ENCODE assay signal across 8 mouse cellular contexts in genomic region chr15:81729241-81729791, GRCm38 (mm10). TPM values are rescaled to one million over a fixed set of nuclear protein-coding genes. Genes with fewer than 3 reads are reported as not detected.
DNase-seq lines count a peak whose midpoint lies in the region; ATAC-seq and TF ChIP-seq lines count a peak whose summit lies in the region.

No protein-coding gene starts in this region.

- no peaks in the 10 kb centered on the region for H3K36me3 ChIP-seq in forebrain, embryonic 16.5 days (ENCODE audit: control insufficient read depth, insufficient read depth)
- peaks cover 12% of the 10 kb centered on the region; the same call in 1 of the 2 replicates for H3K36me3 ChIP-seq in limb, embryonic 15.5 days
- no peaks in the 10 kb centered on the region for H3K36me3 ChIP-seq in midbrain, embryonic 16.5 days (ENCODE audit: control insufficient read depth, insufficient read depth, low read length)
- H3K36me3 ChIP-seq in testis, adult 2 months (ENCODE audit: control insufficient read depth, insufficient read depth, low read length), result no peaks in the 10 kb centered on the region; the same call in 1 of the 2 replicates

- H3K27ac ChIP-seq in cerebellum, adult 2 months (ENCODE audit: insufficient read depth, low read length), result 0 out of 2 replicates have a peak overlapping the region, but pooled peaks have one; percentile 16
- H3K27ac ChIP-seq in forebrain, embryonic 16.5 days (ENCODE audit: low read length), result peak overlapping the region; percentile 71
- peak overlapping the region; percentile 69 for H3K27ac ChIP-seq in limb, embryonic 15.5 days
- H3K27ac ChIP-seq in midbrain, embryonic 16.5 days (ENCODE audit: low read length), result peak overlapping the region; percentile 43
- H3K27ac ChIP-seq in testis, adult 2 months (ENCODE audit: control insufficient read depth, insufficient read depth, low read depth, low read length), result peak overlapping the region; percentile 94

- H3K4me3 ChIP-seq in cerebellum, adult 2 months (replicated peaks; ENCODE audit: insufficient read depth, low read depth, low read length), result peak overlapping the region; percentile 83
- peak overlapping the region; percentile 95 for H3K4me3 ChIP-seq in forebrain, embryonic 16.5 days (replicated peaks; ENCODE audit: low read length)
- peak overlapping the region; percentile 97 for H3K4me3 ChIP-seq in limb, embryonic 15.5 days
- H3K4me3 ChIP-seq in midbrain, embryonic 16.5 days (ENCODE audit: low read depth, low read length), result peak overlapping the region; percentile 66
- peak overlapping the region; percentile 96 for H3K4me3 ChIP-seq in testis, adult 2 months (ENCODE audit: control insufficient read depth, low read depth, low read length)

- no peaks in the 10 kb centered on the region for H3K27me3 ChIP-seq in cerebellum, adult 2 months (ENCODE audit: control insufficient read depth, insufficient read depth, low read length)
- H3K27me3 ChIP-seq in forebrain, embryonic 16.5 days (replicated peaks; ENCODE audit: control insufficient read depth, insufficient read depth, low read length), result no peaks in the 10 kb centered on the region
- no peaks in the 10 kb centered on the region for H3K27me3 ChIP-seq in limb, embryonic 15.5 days
- no peaks in the 10 kb centered on the region for H3K27me3 ChIP-seq in midbrain, embryonic 16.5 days (ENCODE audit: control insufficient read depth, insufficient read depth, low read depth, low read length)
- no peaks in the 10 kb centered on the region for H3K27me3 ChIP-seq in testis, adult 2 months (ENCODE audit: control insufficient read depth, insufficient read depth, low read length)

- no peaks in the 10 kb centered on the region for H3K4me1 ChIP-seq in cerebellum, adult 2 months (ENCODE audit: control insufficient read depth, insufficient read depth, low read length)
- peaks cover 24% of the 10 kb centered on the region for H3K4me1 ChIP-seq in forebrain, embryonic 16.5 days (replicated peaks; ENCODE audit: control insufficient read depth, insufficient read depth, low read length)
- H3K4me1 ChIP-seq in limb, embryonic 15.5 days, result peaks cover 13% of the 10 kb centered on the region
- peaks cover 15% of the 10 kb centered on the region for H3K4me1 ChIP-seq in midbrain, embryonic 16.5 days (ENCODE audit: control insufficient read depth, insufficient read depth, low read length)
- no peaks in the 10 kb centered on the region for H3K4me1 ChIP-seq in testis, adult 2 months (ENCODE audit: control insufficient read depth, insufficient read depth, low read length)

- no peak; the same call in 1 of the 2 replicates for ATAC-seq in forebrain, embryonic 16.5 days
- peak; percentile 4; the same call in 1 of the 2 replicates for ATAC-seq in limb, embryonic 15.5 days (ENCODE audit: insufficient number of reproducible peaks, low FRiP score, low TSS enrichment, low read depth)
- peak; percentile 54 for ATAC-seq in midbrain, embryonic 16.5 days

- no peak for TF ChIP-seq POLR2A in cerebellum, adult 2 months (IDR thresholded peaks at IDR 0.05; ENCODE audit: borderline replicate concordance, insufficient read depth, low read length)
- TF ChIP-seq POLR2A in testis, adult 2 months (IDR thresholded peaks at IDR 0.05; ENCODE audit: control insufficient read depth, low read depth, low read length), result peak; percentile 36; the same call in 1 of the 2 replicates

- WGBS in cerebellum, adult 2 months, result 1% methylated on average over 49 of the region's 49 CpGs
- WGBS in forebrain, embryonic 16.5 days, result under 1% methylated on average over 49 of the region's 49 CpGs
- under 1% methylated on average over 49 of the region's 49 CpGs for WGBS in limb, embryonic 15.5 days
- WGBS in midbrain, embryonic 16.5 days, result 0% methylated on average over 49 of the region's 49 CpGs

- TF ChIP-seq CTCF in cerebellum, adult 2 months (IDR thresholded peaks at IDR 0.05; ENCODE audit: borderline replicate concordance, insufficient read depth, low read depth, low read length), result no peak
- no peak for TF ChIP-seq CTCF in testis, adult 2 months (IDR thresholded peaks at IDR 0.05; ENCODE audit: control insufficient read depth, insufficient read depth, insufficient replicate concordance, low read depth, low read length)

- DNase-seq in ovary, postnatal 36 days (ENCODE audit: low spot score), result peak; percentile 27
- DNase-seq in ovary, postnatal 14 days (ENCODE audit: low spot score), result no peak
- peak; percentile 56 to 66 for DNase-seq in cerebellum, adult 2 months
- DNase-seq in kidney, adult 18-20 months, result peak; percentile 25

- peak overlapping the region; percentile 93 for H3K4me2 ChIP-seq in forebrain, embryonic 16.5 days (ENCODE audit: low read length)
- H3K4me2 ChIP-seq in limb, embryonic 15.5 days, result peak overlapping the region; percentile 96
- peak overlapping the region; percentile 91 for H3K4me2 ChIP-seq in midbrain, embryonic 16.5 days (ENCODE audit: low read length)

- H3K9me3 ChIP-seq in forebrain, embryonic 16.5 days (ENCODE audit: control insufficient read depth, low read length), result no peaks in the 10 kb centered on the region
- no peaks in the 10 kb centered on the region for H3K9me3 ChIP-seq in limb, embryonic 15.5 days
- no peaks in the 10 kb centered on the region for H3K9me3 ChIP-seq in midbrain, embryonic 16.5 days (replicated peaks; ENCODE audit: control insufficient read depth, low read length, poor library complexity, severe bottlenecking)

- H3K9ac ChIP-seq in forebrain, embryonic 16.5 days (replicated peaks; ENCODE audit: low read depth, low read length), result peak overlapping the region; percentile 85
- H3K9ac ChIP-seq in limb, embryonic 15.5 days, result peak overlapping the region; percentile 76
- H3K9ac ChIP-seq in midbrain, embryonic 16.5 days (ENCODE audit: low read depth, low read length), result peak overlapping the region; percentile 87

RNA-seq across cellular contexts. Expression of gene Zc3h7b, which starts 15.5 kb away (rescaled TPM):
- 67.0 and 72.1 TPM in 2 replicates for polyA plus RNA-seq in cerebellum, adult 2 months (2012; rRNA removed)
- polyA plus RNA-seq in forebrain, embryonic 16.5 days (2015; fragmentation: Nextera tagmentation; extraction: Ambion mirVana), result 58.6 and 59.1 TPM in 2 replicates
- 28.7 and 28.9 TPM in 2 replicates for polyA plus RNA-seq in limb, embryonic 15.5 days (2015; fragmentation: Nextera tagmentation; extraction: Ambion mirVana)
- 53.1 and 54.2 TPM in 2 replicates for polyA plus RNA-seq in midbrain, embryonic 16.5 days (2015; fragmentation: Nextera tagmentation; extraction: Ambion mirVana)
- 21.6 and 26.3 TPM in 2 replicates for polyA plus RNA-seq in testis, adult 2 months (2012; rRNA removed)

RNA-seq across cellular contexts. Expression of gene Rangap1, which starts 16.0 kb away (rescaled TPM):
- polyA plus RNA-seq in cerebellum, adult 2 months (2012; rRNA removed), result 102 and 113 TPM in 2 replicates
- polyA plus RNA-seq in forebrain, embryonic 16.5 days (2015; fragmentation: Nextera tagmentation; extraction: Ambion mirVana), result 123 and 143 TPM in 2 replicates
- polyA plus RNA-seq in limb, embryonic 15.5 days (2015; fragmentation: Nextera tagmentation; extraction: Ambion mirVana), result 99.6 and 101 TPM in 2 replicates
- 157 and 161 TPM in 2 replicates for polyA plus RNA-seq in midbrain, embryonic 16.5 days (2015; fragmentation: Nextera tagmentation; extraction: Ambion mirVana)
- polyA plus RNA-seq in testis, adult 2 months (2012; rRNA removed), result 234 and 245 TPM in 2 replicates

RNA-seq across cellular contexts. Expression of gene Chadl, which starts 32.2 kb away (rescaled TPM):
- polyA plus RNA-seq in cerebellum, adult 2 months (2012; rRNA removed), result 16.6 and 17.4 TPM in 2 replicates
- 18.6 and 27.7 TPM in 2 replicates for polyA plus RNA-seq in forebrain, embryonic 16.5 days (2015; fragmentation: Nextera tagmentation; extraction: Ambion mirVana)
- polyA plus RNA-seq in limb, embryonic 15.5 days (2015; fragmentation: Nextera tagmentation; extraction: Ambion mirVana), result 15.2 and 15.3 TPM in 2 replicates
- polyA plus RNA-seq in midbrain, embryonic 16.5 days (2015; fragmentation: Nextera tagmentation; extraction: Ambion mirVana), result 41.4 and 42.5 TPM in 2 replicates
- 3.8 and 4.6 TPM in 2 replicates for polyA plus RNA-seq in testis, adult 2 months (2012; rRNA removed)

Comparison
In these comparisons a context has a peak if more than half of its experiments do, and no peak if none do; other contexts are left out.
1. H3K27ac ChIP-seq: peak in every context shown above with its lines; median percentile 94 in testis, adult 2 months; 71 in forebrain, embryonic 16.5 days; 69 in limb, embryonic 15.5 days; 43 in midbrain, embryonic 16.5 days; 16 in cerebellum, adult 2 months.